Mouse (Mus musculus): ENCODE results near the gene Rnf10.

Rnf10 gene

DNA sequence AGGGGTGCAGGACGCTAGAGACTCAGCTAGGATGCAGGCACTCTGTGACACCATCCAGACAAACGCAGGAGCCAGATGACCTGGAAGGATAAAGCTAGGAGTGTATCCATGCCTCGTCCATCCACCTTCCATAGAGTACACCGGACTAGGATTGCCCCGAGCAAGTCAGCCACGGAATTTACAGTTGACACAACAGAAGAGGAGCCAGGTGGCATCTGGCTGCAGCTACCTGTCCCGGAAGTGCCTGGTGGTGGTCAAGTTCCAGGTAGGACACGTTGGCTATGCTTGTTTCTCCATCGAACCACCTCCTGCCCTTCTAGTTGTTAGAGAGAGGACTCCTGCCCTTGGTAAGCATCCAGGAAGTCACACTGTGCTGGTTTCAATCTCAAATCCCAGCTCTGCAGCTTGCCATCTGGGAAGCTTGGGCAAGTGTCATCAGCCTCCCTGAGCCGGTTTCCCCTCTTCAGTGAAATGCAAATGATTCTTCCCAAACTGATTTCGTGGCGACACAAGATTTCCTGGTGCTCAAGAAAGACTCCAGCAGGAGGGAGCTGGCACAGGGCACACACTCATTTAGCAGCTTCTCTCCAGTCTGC lies 78.0 kb downstream of the Rnf10 start:
- DNase-seq (ENCODE audit: low spot score), result no peak

DNA sequence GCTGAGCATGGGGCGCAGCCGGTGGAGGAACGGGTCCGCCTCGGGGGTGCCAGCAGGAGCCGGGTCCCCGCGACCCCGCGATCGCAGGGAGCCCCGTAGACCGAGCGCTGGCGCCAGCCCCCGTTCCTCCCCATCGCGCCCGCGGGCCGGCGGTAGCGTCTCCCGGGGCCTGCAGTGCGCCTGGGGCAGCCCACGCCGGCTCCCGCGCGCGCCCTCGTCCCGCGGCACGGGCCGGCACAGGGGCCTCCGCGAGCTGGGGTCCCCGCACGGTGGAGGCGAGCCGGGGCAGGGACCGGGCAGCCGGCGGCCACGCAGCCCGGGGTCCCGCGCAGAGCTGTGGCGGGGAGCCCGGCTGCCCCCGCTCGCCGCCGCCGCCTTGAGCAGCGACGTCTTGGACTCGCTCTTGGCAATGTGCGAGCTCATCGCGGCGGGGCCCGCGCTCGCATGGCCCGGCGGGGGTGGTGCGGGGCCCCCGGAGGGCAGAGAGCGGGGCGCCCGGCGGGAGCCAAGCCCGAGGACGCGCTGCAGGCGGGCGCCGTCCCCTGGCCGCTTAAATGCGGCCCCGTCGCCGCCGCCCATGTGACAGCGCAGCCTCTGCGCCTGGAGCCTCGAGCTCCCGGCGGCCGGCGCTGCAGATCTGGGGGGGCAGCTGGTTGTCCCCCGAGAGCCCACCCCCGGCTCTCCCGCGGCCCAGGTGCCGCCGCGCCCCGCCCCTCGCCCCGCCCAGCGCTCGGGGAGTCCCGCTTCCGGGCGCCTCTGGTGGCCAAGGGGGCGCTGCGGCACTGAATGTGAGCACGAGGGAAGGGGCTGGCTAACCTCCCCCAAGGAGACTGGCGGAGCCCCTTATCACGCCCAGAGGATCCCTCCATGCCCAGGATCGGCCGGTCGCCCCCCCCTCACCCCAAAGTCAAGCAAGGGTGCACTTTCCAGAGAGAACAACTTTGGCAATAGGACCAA lies 78.8 kb downstream of the Rnf10 start, which contains the start of gene Cabp1:
Gene Cabp1, minus strand, starts transcription at position 713 of the 957 bp plus-strand sequence.
- DNase-seq (ENCODE audit: low spot score), result no peak

- DNase-seq (ENCODE audit: low spot score), result no peak
Observed at GRCm38 (mm10) chr5:115193226-115193625, 79.5 kb downstream of the Rnf10 start.

DNA sequence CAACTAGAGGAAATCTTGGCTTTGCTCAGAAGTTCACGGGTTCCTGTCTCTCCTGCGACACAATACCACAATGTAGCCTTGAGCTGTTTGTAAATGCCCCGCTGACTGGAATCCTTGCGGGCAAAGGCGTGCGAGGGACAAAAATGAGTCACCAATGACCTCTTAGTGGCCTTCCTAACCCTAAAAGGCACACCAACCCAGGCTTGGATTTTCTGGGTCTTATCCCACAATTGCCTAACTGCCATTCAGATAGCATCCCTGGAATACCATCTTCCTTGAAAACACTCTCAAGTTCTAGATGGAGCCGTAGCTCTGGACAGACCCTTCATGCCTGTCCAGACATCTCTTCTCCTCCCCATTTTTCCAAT lies 79.9 kb downstream of the Rnf10 start:
- no peak for DNase-seq (ENCODE audit: low spot score)

- no peak for DNase-seq (ENCODE audit: low spot score)
Observed at GRCm38 (mm10) chr5:115191880-115192827, 80.5 kb downstream of the Rnf10 start.

Data from ovary, postnatal 10 days (tissue).